Mouse (Mus musculus) megakaryocyte, embryonic 14.5 days (primary cell): ENCODE measurements around the gene Il22ra2.

Experiments used
- FLI1 ChIP-seq: IDR thresholded peaks from 2 replicates; pipeline ENCODE4 v1.6.1; 2012; ENCODE audit warnings: low read length, inconsistent platforms, mixed read lengths
- GATA1 ChIP-seq: IDR thresholded peaks from 3 replicates; pipeline ENCODE4 v1.6.1; 2012; ENCODE audit warnings: mixed read lengths, low read length, inconsistent platforms, borderline replicate concordance

DNA sequence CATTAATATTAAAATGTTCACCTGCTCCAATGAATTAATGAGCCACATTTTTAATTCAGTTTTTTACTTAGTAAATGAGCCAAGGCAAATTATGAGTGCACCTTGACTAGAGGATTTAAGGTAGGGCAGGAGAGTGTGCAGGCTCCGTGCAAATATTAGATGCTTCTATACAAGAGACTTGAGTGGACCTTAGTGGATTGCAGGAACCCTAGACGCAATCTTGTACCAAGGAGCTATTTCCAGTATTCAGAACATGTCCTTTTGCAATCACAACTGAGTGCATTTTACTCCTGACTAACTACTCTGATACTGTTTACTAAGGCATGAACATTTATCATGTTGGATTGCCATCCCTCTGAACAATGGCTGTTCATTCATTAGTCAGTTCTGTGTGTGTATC is 10.2 kb upstream of the Il22ra2 start:
- TF ChIP-seq GATA1 (no peak), FLI1 (no peak)
